Mouse (Mus musculus) kidney, embryonic 16.5 days (tissue): Measurements from ENCODE around the gene Inpp4a. TPM values are rescaled to one million over a fixed set of nuclear protein-coding genes. Genes with fewer than 3 reads are reported as not detected.
A peak's percentile ranks its signal among the peaks of the same experiment; 100 is the strongest.

Experiments used
- ATAC-seq: fragments of 200-750 bp; cut with Nextera tagmentation; 2 replicates; pipeline ENCODE4 v1.8.0; 2017; ENCODE audit warnings: moderate TSS enrichment; ENCODE audit not compliant: low FRiP score, low TSS enrichment
- H3K27ac ChIP-seq: fragments of 300-500 bp; sonication (generic); 2 replicates; pipeline ENCODE4 v1.5.1; 2014; ENCODE audit warnings: low read length
- H3K27me3 ChIP-seq: fragments of 300-500 bp; sonication (generic); 2 replicates; pipeline ENCODE4 v1.6.1; 2014; ENCODE audit warnings: low read length, control low read depth, mixed read lengths; ENCODE audit not compliant: insufficient read depth
- H3K36me3 ChIP-seq: fragments of 300-500 bp; sonication (generic); 2 replicates; pipeline ENCODE4 v1.6.1; 2014; ENCODE audit warnings: low read length, control low read depth, mixed read lengths; ENCODE audit not compliant: insufficient read depth
- H3K4me1 ChIP-seq: fragments of 300-500 bp; sonication (generic); 2 replicates; pipeline ENCODE4 v1.6.1; 2014; ENCODE audit warnings: low read length, control low read depth, mixed read lengths; ENCODE audit not compliant: insufficient read depth
- H3K4me2 ChIP-seq: fragments of 300-500 bp; sonication (generic); replicated peaks from 2 replicates; pipeline ENCODE4 v1.6.1; 2014; ENCODE audit warnings: low read depth, low read length
- H3K4me3 ChIP-seq: fragments of 300-500 bp; sonication (generic); 2 replicates; pipeline ENCODE4 v1.5.1; 2014; ENCODE audit warnings: mild to moderate bottlenecking, low read length
- H3K9ac ChIP-seq: fragments of 300-500 bp; sonication (generic); replicated peaks from 2 replicates; pipeline ENCODE4 v1.6.1; 2014; ENCODE audit warnings: low read length
- H3K9me3 ChIP-seq: fragments of 300-500 bp; sonication (generic); 2 replicates; pipeline ENCODE4 v1.6.1; 2016; ENCODE audit warnings: low read length, control low read depth
- WGBS: fragments of 180-500 bp; shearing (Covaris S2); extraction: QIAGEN DNeasy Blood & Tissue Kit; methylation state at CpG from one replicate; pipeline ENCODE4 v1.1.7; 2014; 5-methylcytosine and 5-hydroxymethylcytosine counted together
- polyA plus RNA-seq: library from polyadenylated mRNA; unstranded; fragments of >200 nt; fragmentation: Nextera tagmentation; extraction: Ambion mirVana; gene quantifications from 2 replicates; pipeline ENCODE4 v1.2.1, GENCODE M21; 2015

The Inpp4a gene
- polyA plus RNA-seq, 1 experiment from 2014 or later, result 19.2 TPM

GRCm38 (mm10) chr1:37396481-37396880 lies 96.8 kb downstream of the Inpp4a start:
- no peaks in the 10 kb centered on the region for H3K9me3 ChIP-seq
- no peak overlapping the region for H3K4me2 ChIP-seq
- H3K4me1 ChIP-seq, result peaks cover 12% of the 10 kb centered on the region
- whole genome bisulfite sequencing, result 74% methylated on average over 1 of the region's 1 CpGs
- no peak; the same call in 1 of the 2 replicates for ATAC-seq
- no peaks in the 10 kb centered on the region for H3K36me3 ChIP-seq
- H3K27me3 ChIP-seq, result no peaks in the 10 kb centered on the region
- H3K9ac ChIP-seq, result no peak overlapping the region
- H3K27ac ChIP-seq, result no peak overlapping the region
- no peak overlapping the region for H3K4me3 ChIP-seq

GRCm38 (mm10) chr1:37398961-37399360 lies 99.3 kb downstream of the Inpp4a start:
- Histone ChIP-seq H3K27ac (no peak overlapping the region), H3K4me3 (no peak overlapping the region), H3K4me2 (no peak overlapping the region), H3K4me1 (peaks cover 12% of the 10 kb centered on the region), H3K27me3 (no peaks in the 10 kb centered on the region), H3K9ac (no peak overlapping the region), H3K9me3 (no peaks in the 10 kb centered on the region), H3K36me3 (no peaks in the 10 kb centered on the region)
- WGBS, result 21% methylated on average over 3 of the region's 3 CpGs
- ATAC-seq, result peak; percentile 76

GRCm38 (mm10) chr1:37399734-37400133 lies 100.1 kb downstream of the Inpp4a start:
- peaks cover 12% of the 10 kb centered on the region for H3K4me1 ChIP-seq
- H3K9ac ChIP-seq, result no peak overlapping the region
- H3K36me3 ChIP-seq, result no peaks in the 10 kb centered on the region
- no peaks in the 10 kb centered on the region for H3K27me3 ChIP-seq
- H3K9me3 ChIP-seq, result no peaks in the 10 kb centered on the region
- no peak; the same call in 1 of the 2 replicates for ATAC-seq
- H3K4me3 ChIP-seq, result no peak overlapping the region
- no peak overlapping the region for H3K4me2 ChIP-seq
- no peak overlapping the region for H3K27ac ChIP-seq
- WGBS, result 43% methylated on average over 8 of the region's 8 CpGs

GRCm38 (mm10) chr1:37401687-37402086 lies 102.0 kb downstream of the Inpp4a start:
- Histone ChIP-seq H3K4me3 (no peak overlapping the region), H3K27ac (no peak overlapping the region), H3K4me2 (no peak overlapping the region), H3K27me3 (no peaks in the 10 kb centered on the region), H3K9ac (no peak overlapping the region), H3K4me1 (peaks cover 12% of the 10 kb centered on the region), H3K36me3 (no peaks in the 10 kb centered on the region), H3K9me3 (no peaks in the 10 kb centered on the region)
- no peak for ATAC-seq
- 61% methylated on average over 4 of the region's 4 CpGs for WGBS

- WGBS, result 80% methylated on average over 2 of the region's 2 CpGs
- no peaks in the 10 kb centered on the region for H3K4me1 ChIP-seq
- H3K27me3 ChIP-seq, result no peaks in the 10 kb centered on the region
- no peak overlapping the region for H3K4me3 ChIP-seq
- H3K4me2 ChIP-seq, result no peak overlapping the region
- H3K27ac ChIP-seq, result no peak overlapping the region
- H3K9ac ChIP-seq, result no peak overlapping the region
- H3K36me3 ChIP-seq, result no peaks in the 10 kb centered on the region
- ATAC-seq, result no peak
- no peaks in the 10 kb centered on the region for H3K9me3 ChIP-seq
Observed at GRCm38 (mm10) chr1:37405137-37405536, 105.5 kb downstream of the Inpp4a start.

- Histone ChIP-seq H3K9me3 (no peaks in the 10 kb centered on the region), H3K27me3 (no peaks in the 10 kb centered on the region), H3K9ac (no peak overlapping the region), H3K4me1 (no peaks in the 10 kb centered on the region), H3K4me3 (no peak overlapping the region), H3K27ac (no peak overlapping the region), H3K4me2 (no peak overlapping the region), H3K36me3 (no peaks in the 10 kb centered on the region)
- no peak for ATAC-seq
- 77% methylated on average over 8 of the region's 8 CpGs for WGBS
Observed at GRCm38 (mm10) chr1:37407228-37407627, 107.6 kb downstream of the Inpp4a start.

- H3K4me3 ChIP-seq, result no peak overlapping the region
- no peaks in the 10 kb centered on the region for H3K36me3 ChIP-seq
- no peak overlapping the region for H3K9ac ChIP-seq
- no peak for ATAC-seq
- no peaks in the 10 kb centered on the region for H3K4me1 ChIP-seq
- no peaks in the 10 kb centered on the region for H3K27me3 ChIP-seq
- no peak overlapping the region for H3K27ac ChIP-seq
- 79% methylated on average over 8 of the region's 8 CpGs for WGBS
- H3K9me3 ChIP-seq, result no peaks in the 10 kb centered on the region
- H3K4me2 ChIP-seq, result no peak overlapping the region
Observed at GRCm38 (mm10) chr1:37408059-37408458, 108.4 kb downstream of the Inpp4a start.

DNA sequence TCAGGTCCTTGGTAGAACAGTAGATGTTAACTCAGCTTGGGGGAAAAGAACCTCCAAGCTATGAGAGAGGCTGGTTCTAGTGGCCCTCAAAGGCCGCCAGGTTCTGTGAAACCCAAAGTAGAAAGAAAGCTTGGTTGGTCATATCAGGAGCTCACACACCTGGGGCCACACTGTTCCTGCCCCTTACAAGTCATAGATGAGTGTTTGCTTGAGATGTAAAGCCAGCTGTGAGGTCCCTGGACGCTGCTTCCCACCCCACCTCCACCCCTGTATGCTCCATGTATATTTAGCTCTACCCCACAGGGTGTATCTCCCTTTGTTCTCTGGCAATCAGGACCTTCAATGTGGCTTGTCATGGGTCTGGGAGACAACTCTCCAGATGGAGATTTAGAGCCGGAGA lies 109.0 kb downstream of the Inpp4a start:
- Histone ChIP-seq H3K4me3 (no peak overlapping the region), H3K4me1 (no peaks in the 10 kb centered on the region), H3K36me3 (no peaks in the 10 kb centered on the region), H3K27ac (no peak overlapping the region), H3K27me3 (no peaks in the 10 kb centered on the region), H3K9ac (no peak overlapping the region), H3K4me2 (no peak overlapping the region), H3K9me3 (no peaks in the 10 kb centered on the region)
- no peak for ATAC-seq
- 77% methylated on average over 3 of the region's 3 CpGs for WGBS

GRCm38 (mm10) chr1:37409647-37410046 lies 110.0 kb downstream of the Inpp4a start:
- no peaks in the 10 kb centered on the region for H3K4me1 ChIP-seq
- no peaks in the 10 kb centered on the region for H3K9me3 ChIP-seq
- no peak overlapping the region for H3K4me2 ChIP-seq
- H3K27ac ChIP-seq, result no peak overlapping the region
- no peaks in the 10 kb centered on the region for H3K36me3 ChIP-seq
- ATAC-seq, result no peak
- H3K27me3 ChIP-seq, result no peaks in the 10 kb centered on the region
- no peak overlapping the region for H3K4me3 ChIP-seq
- no peak overlapping the region for H3K9ac ChIP-seq

DNA sequence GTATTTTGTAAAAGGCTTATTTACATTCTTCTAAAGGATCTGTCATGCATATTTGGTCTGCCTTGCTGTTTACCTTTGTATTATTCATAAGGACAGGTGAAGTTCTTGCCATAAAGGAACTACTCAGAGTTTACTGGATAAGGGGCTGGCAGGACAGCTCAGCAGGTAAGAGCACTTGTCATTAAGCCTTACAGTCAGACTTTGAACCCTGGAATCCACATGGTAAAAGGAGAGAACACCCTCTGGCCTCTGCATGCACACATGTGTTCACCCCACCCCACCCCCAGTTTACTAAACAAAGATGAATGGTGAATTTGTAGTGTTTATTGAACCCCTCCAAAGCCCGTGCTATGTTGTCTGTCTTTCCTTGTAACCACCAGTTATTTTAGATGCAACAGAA lies 115.7 kb downstream of the Inpp4a start:
- Histone ChIP-seq H3K27ac (no peak overlapping the region), H3K27me3 (no peaks in the 10 kb centered on the region), H3K4me2 (no peak overlapping the region), H3K9ac (no peak overlapping the region), H3K9me3 (no peaks in the 10 kb centered on the region; the same call in 1 of the 2 replicates), H3K4me1 (no peaks in the 10 kb centered on the region), H3K36me3 (peaks cover 15% of the 10 kb centered on the region), H3K4me3 (no peak overlapping the region)
- ATAC-seq, result no peak
- 77% methylated on average over 1 of the region's 1 CpGs for WGBS

- no peaks in the 10 kb centered on the region for H3K4me1 ChIP-seq
- ATAC-seq, result no peak
- WGBS, result 89% methylated on average over 1 of the region's 1 CpGs
- H3K4me2 ChIP-seq, result no peak overlapping the region
- peaks cover 30% of the 10 kb centered on the region for H3K36me3 ChIP-seq
- no peak overlapping the region for H3K4me3 ChIP-seq
- H3K27me3 ChIP-seq, result no peaks in the 10 kb centered on the region
- H3K9ac ChIP-seq, result no peak overlapping the region
- no peak overlapping the region for H3K27ac ChIP-seq
- peaks cover 12% of the 10 kb centered on the region for H3K9me3 ChIP-seq
Observed at GRCm38 (mm10) chr1:37419420-37419819, 119.8 kb downstream of the Inpp4a start.
